Mouse (Mus musculus): Measurements from ENCODE around the gene Smyd4. TPM values are rescaled to one million over a fixed set of nuclear protein-coding genes. Genes with fewer than 3 reads are reported as not detected.
A peak's percentile ranks its signal among the peaks of the same experiment; 100 is the strongest.

Gene Smyd4
- 1 to 10 TPM; 4.0 to 5.4 (median 4.7) TPM for total RNA-seq (2022)

DNA sequence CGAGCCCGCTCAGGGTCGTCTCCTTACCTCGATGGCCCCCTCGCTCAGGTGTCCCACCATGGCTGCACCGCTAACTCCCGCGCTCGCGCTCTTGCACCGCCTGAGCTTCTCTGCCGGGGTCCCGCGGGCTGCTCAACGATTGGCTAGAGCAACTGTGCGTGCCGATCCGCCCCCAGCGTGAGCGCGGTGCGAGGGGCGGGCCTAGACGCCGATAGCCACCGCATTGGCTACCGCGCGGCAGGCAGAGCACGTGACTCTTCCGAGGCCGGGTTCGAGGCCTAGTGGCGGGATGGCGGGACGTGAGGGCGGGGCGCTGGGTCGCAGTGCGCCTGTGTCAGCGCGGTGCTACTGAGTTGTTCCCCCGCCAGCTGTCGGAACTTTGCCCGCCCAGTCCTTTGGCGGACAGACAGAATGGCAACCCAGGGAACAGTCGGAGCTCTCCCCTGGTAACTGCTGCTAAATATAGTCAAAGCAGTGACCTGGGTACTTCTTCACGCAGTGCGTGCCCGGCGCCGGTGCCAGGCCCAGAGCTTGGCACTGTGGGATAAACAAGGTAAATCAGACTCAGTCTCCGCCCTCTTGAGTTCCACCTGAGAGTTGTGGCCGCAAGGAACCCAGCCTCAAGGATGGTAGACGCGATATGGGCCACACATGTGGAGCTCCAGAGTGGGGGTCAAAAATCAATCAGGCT, at the start of gene Smyd4, which contains the start of gene Rpa1:
Smyd4 (plus strand) TSS at position 235 of the 691 bp plus-strand sequence.
Rpa1 (minus strand) TSS at position 126 of the 691 bp plus-strand sequence.
- DNase-seq (ENCODE audit: low spot score in 2 of 2) = peak; percentile 92 to 97

DNA sequence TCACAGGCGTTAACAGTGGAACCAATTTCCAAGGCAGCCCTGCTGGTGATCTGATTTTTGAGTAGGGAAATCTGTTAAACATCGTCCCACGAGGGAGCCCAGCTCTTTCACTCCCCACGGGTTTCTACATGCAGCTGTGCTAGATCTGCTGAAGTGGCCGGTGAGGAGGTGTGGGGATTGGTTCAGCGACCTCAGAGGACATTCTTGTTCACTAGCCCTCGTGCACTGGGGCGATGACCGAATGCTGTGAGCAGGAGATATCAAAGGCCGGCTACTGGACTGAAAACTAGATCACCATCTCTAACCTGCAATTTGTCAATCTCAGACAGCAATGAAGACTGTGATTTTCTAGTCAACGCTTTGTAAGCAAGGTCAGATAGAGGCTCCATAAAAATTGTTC, 49.7 kb upstream of the Smyd4 start:
- DNase-seq (ENCODE audit: low spot score in 2 of 2) = no peak

DNA sequence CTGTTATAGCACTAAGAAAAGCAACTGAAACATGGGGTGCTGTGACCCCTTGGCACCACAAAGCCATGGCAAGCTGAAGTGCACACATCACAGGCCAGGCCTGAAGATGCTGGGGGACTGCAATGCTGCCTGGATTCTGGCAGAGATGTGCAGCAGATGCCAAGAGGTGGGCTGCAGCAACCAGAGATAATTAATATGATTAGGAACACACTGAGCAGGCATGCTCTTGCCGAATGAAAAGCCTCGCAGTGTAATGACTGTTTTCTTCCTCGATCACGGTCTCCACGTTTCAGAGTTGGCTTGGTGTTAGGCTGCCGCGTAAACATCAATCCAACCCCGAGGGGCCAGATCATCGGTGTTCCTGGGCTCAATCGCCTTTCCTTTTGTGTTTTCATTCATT, 48.4 kb upstream of the Smyd4 start:
- DNase-seq (ENCODE audit: low spot score in 2 of 2) = no peak

DNA sequence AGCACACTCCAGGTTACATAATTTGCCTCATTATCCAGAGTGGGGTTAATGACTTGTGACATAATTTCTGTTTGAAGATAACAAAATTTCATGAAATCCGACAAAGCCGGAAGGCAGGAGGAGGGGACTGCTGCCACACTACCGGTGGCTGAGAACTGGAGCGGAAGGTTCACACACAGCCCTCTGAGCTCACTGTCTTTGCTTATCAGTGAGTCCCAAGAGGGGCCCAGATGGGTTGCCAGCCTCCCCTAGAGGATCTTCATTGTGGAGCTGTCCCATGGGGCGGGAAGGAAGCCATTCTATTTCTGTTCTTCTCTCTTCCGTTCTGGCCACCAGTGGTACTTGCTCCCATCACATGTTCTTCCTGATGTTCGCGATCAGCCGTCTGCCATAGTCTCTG, 47.3 kb upstream of the Smyd4 start:
- no peak for DNase-seq (ENCODE audit: low spot score in 2 of 2)

DNA sequence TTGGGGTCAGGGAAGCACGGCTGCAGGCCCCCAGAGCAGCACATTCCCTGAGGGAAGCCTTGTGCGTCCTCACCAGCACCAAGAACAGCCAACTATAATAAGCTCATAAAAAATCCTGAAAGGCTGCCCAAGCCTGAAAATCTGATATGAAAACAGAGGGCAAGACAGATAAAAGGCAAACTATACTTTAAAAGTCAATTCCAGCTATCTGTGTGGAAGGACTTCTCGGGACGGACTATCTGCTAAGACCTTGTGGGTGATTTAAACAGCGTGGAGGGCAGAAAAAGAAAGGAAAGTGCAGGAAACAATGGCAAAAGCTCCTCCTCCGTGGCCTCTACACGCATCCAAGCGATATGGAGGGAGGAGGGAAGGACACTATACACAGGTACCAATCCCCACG, 43.4 kb upstream of the Smyd4 start:
- no peak for DNase-seq (ENCODE audit: low spot score in 2 of 2)

DNA sequence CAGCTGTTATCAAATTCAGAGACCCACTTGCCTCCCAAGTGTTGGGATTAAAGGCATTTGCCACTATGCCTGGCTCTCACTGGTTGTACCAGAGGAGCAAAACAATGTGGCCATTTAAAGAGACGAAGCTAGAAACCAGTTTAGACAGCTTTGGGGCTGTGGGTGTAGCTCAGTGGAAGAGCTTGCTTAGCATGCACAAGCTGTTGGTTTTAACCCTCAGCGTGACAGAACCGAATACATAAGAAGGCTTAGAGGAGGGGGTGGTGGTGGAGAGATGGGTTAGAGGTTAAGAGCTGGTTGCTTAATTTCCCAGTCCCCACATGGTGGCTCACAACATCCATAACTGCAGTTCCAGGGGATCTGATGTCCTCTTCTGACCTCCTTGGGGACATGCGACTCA, 39.6 kb upstream of the Smyd4 start:
- DNase-seq (ENCODE audit: low spot score in 2 of 2) = no peak

DNA sequence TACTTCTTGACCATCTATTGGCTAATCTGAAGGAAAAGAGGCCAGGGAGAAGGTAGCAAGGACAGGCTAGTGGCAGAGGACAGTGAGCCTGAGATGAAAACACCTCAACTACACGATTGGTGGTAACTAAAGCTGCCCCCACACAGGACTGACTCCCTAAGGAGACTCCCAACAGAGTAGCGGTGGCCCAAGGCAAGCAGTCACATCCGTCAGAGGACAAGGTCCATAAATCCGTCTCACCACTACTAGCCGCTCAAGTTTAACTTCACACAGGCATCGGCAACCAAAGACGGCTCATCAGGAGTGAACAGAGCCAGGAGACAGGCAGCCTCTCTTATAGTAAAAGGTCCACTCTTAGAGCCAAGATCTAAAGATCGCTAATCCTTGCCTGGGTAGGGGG, 37.4 kb upstream of the Smyd4 start:
- DNase-seq (ENCODE audit: low spot score in 2 of 2) = no peak

DNA sequence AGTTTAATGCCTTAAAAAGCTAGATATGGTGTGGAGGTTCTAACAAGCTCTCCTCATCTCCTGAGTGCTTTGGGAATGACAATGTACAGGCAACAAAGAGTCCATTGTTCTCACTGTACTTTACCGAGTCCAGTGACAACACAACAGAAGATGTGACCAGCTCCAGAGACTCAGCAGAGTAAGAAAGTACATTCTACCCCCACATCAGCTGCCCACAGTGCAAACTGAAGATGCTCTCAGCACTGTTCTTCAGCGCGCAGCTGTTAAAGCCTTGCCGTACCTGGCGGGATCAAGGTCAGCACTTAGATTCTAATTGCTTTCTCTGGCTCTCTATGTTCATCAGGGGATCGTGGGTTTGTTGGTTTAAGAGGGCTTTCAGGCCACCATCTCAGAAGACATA, 36.5 kb upstream of the Smyd4 start:
- no peak for DNase-seq (ENCODE audit: low spot score in 2 of 2)

DNA sequence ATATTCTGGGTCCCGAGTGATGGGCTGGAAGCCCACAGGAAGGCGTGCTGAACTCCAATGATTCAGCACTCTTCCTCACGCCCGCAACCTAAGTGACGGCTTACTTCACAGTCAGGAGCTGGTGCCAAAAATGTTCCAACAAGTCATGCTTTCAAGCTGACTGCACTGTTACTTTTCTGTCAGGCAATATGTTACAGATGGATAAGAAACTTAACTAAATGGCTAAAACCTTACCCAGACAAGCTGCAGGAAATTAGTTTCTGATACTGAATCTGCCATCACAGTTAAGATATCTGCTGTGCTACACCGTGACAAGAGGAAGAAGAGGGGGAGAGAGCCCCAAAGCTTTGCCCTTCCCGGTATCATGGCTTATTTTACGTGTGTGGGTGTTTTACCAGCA, 34.4 kb upstream of the Smyd4 start:
- no peak for DNase-seq (ENCODE audit: low spot score in 2 of 2)

DNA sequence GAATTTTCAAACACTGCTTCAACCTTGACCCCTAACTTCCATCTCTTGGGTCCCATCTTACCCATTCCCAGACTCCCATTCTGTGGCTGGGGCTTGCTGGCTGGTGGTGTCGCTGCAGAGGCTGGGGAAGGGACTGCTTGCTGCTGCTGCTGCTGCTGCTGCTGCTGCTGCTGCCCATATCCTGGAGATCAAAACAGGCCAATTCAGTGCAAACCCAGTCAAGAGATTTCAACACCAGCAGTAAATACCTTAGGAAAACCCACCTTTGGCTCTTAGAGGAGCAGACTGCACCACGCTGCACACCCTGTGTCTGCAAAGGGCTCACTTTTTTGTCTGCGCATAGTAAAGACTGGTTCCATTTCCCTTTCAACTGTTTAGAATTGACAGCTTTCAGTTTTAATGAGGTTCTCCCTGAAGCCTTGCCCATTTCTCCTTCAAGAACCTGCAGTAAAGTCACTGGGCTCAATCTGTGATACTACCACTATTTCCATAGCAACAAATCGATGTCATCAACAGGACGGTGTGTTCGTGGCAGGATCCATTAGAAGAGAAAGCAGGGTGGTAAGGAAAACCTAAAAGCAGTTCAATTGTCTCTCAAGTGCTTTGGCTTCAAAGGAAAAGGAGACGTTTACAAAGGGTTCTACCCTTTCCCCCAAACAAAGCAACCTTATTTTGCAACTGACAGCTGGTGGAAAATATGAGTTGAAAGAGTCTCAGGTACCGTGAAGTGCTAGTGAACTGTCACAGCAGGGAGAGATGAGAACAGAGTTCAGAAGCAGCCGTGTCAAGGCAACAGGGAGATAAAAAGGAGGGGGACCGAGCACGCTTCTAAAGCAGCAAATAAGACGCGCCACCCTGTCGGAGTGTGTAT, 29.6 kb upstream of the Smyd4 start:
- no peak for DNase-seq (ENCODE audit: low spot score in 2 of 2)

DNA sequence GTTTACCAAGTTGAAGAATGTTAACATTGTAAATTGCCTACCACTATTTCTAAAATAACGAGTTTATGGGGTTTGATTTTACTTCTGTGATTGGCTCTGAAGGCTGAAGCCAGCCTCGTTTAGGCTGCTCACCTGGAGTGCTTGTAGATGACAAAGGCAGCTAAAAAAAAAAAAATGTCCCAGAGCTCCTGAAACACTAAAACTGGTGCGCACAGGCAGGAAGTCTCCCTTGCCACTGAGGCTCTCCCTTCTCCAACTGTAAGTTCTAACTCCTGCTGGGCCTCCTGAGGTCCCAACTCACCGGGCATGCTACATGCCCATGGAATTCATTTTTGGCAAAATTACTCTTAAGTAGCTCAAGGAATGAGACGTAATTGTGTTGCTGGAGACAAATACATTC, 29.0 kb upstream of the Smyd4 start:
- DNase-seq (ENCODE audit: low spot score in 2 of 2) = no peak

DNA sequence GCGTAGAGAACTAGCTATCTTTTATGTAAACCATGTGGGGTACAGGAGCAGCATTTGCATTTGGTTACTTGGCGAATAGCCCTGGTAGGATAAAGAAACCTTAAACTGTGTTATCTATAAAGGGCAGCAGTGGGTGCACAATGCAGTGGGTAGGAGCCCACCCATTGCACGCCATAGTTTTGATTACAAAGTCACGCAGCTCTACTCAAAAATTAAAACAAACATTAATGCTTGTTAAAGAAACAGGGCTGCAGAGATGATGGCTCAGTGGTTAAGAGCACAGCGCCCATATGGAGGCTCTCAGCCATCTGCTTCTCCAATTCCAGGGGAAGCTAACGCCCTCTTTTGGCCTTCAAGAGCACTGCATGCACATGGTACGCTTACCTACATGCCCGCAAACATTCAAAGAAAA, 24.9 kb upstream of the Smyd4 start:
- DNase-seq (ENCODE audit: low spot score in 2 of 2) = no peak

DNA sequence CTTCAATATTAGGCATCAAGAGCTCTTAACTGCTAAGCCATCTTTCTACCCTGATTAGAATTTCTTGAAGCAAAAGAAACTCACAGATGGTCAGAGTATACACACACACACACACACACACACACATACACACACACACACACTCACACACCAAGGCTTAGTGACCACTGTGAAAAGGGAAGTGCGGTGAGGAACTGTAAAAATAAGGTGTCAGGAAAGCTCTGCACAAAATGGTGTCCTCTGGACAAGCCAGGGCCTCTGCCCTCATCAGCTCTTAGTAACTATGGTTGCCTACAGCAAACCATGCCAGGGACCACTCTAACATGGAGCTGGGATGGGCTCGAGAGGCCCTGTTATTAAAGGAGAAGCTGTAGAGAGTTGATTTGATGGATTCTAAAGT, 23.8 kb upstream of the Smyd4 start:
- DNase-seq (ENCODE audit: low spot score in 2 of 2) = no peak

DNA sequence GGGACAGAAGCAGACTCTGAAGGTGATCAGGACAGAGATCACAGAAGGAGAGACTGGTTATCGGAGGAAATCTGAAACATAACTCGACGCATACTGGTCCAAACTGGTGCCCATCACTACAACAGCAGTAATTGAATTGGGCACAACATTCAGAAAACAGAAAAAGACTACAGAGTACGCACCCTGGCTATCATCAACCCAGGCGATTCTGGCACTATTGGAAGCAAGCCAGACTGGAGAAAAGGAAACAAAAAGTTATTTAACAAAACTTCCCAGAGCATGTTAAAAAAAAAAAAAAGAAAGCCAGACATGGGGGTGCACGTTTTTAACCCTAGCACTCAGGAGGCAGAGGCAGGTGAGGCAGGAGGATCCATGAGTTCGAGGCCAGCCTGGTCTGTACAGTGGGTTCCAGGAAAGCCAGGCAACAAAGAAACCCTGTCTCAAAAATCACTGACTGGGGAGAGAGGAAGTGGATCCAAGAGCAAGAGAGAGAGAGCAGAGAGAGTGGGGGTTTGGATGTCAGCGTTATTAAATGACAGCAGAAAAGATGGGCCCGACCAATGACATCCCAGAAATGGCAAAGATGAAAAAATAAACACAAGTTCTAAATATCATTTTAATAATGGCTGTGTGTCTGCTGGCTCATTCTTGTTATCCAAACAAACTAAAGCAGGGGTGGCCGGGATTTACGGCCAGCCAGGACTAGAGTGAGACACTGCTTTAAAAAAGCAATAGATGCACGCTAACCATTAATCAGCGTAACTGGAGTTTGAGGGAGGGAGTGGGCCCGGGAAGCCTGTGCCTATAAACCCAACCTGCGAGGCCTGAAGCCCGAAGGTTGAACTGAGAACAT, 22.9 kb upstream of the Smyd4 start:
- no peak for DNase-seq (ENCODE audit: low spot score in 2 of 2)

DNA sequence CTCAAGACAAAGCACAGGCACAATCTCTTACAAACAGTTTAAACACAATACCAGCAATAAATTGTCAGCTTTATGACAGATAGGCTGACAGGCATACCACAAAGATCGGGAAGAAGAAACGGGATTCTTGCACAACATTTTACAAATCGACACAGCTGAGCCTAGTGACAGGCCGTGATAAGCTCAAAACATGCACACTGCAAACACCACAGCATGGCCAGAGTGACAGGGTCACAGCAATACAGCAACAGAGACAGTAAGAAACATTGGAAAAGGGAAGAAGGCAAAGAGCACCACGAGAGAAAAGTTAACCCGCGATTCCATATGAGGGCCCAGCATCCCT, 22.3 kb upstream of the Smyd4 start:
- DNase-seq (ENCODE audit: low spot score in 2 of 2) = no peak

DNA sequence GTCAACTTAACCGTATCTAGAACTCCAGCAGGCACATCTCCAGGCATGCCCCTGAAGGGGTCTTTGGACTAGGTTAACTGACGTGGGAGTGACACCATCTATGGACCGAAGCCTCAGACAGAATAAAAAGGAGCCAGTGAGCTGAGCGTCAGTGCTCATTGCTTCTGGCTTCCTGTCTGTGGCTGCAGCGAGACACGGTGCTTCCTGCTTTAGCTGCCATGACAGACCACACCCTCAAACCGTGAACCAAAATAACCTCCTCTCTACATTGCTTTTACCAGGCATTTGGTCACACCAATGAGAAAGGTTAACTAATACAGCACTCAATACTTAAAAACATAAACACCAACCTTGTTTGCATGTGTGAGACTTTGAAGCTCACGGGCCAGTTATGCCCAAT, 11.6 kb upstream of the Smyd4 start:
- DNase-seq (ENCODE audit: low spot score in 2 of 2) = no peak

DNA sequence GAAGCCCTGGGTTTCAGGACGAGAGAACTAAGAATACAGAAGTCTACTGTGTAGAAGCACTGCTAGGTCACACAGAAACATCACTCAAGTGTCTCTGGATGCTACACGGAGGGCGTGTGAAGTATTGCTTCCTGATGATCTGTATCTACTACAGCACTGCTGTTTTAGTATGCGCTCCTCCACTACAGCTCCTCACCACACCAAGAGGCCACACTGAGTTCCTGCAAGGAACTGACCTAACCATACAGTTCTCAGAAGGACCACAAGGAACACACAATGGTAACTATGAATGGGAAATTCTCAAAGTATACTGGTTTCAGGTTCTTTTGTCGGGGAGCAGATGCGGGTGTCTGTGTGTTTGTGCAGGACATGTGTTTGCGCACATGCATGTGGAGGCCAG, 11.0 kb upstream of the Smyd4 start:
- DNase-seq (ENCODE audit: low spot score in 2 of 2) = no peak

DNA sequence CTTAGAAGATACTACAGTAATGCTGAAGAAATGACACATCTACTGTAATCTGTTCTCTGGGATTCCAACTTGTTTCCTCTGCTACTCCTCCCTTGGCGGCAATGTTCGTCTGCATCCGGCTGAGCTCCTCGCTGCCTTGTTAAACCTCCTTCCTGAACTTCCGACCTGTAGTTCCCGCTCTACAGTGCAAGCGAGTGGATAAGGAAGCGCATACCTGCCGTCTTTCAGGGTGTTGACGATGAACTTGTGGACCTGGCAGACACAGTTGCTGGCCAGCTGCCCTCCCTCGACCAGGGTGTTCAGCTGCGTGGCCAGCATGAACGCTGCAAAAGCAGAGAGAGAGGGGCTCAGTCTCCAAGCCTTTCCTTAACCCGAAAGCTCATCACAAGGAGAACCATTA, 8.2 kb upstream of the Smyd4 start:
- DNase-seq (ENCODE audit: low spot score in 2 of 2) = no peak

DNA sequence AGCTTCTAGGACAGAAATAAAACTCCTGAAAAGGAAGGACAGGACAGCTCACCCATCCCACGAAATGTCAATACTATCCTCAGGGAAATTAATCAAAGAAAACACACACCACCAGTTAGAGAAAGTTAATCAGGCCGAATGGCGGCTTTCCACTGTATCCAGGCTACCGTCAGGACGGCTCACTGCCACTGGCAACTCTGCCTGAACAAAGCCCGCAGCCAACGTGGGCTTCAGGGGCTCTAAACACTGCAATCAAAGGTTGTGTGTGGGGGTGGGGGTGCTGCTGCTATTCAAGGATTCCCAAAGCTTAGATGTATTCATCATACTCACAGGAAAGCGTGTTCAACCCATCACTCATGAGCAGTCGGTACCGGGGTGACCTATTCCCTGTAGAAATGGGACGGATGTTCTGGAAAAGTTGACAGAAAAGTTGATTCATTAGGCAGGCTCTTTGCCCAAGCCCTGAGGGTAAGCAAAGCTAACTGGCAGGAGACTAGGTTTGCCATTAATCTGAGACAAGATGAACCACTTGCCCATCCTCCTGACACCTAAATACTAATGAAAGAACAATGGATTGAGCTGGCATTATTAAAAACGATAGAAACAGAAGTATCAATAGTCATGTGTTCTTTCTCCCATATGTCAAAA, 7.4 kb upstream of the Smyd4 start:
- DNase-seq (ENCODE audit: low spot score in 2 of 2) = no peak

DNA sequence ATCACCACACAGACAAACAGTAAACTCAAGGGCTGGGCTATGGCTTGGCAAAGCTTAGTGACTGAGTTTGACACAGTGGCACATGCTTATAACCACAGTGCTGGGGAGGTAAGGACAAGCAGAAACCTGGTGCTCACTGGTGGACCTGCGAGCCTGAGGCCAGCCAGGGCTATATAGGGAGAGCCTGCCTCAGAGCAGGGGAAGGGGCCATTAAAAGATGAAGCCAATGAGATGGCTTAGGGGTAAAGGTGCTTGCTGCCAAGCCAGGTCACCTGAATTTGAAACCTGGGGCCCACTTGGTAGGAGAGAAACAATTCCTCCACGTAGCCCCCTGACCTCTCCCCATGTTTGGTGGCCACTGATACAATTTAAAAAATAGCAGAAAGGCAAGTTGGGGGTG, 5.1 kb upstream of the Smyd4 start:
- no peak for DNase-seq (ENCODE audit: low spot score in 2 of 2)

DNA sequence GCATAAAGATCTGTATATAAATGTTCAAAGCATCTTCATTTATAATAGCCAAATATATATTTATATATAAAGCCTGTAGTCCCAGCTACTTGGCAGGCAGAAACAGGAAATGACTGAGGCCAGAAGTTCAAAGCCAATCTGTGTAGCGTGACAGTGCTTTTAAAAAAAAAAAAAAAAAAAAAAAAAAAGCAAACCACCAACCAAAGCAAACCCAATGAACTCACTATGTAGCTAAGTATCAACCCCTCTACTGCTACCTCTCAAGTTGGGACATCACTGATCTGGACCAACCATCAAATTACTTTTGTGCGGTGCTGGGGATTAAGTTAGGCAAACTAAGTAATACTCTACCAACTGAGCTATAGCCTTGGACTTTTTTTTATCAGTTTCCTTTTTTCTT, 4.1 kb upstream of the Smyd4 start:
- DNase-seq (ENCODE audit: low spot score in 2 of 2) = no peak

DNA sequence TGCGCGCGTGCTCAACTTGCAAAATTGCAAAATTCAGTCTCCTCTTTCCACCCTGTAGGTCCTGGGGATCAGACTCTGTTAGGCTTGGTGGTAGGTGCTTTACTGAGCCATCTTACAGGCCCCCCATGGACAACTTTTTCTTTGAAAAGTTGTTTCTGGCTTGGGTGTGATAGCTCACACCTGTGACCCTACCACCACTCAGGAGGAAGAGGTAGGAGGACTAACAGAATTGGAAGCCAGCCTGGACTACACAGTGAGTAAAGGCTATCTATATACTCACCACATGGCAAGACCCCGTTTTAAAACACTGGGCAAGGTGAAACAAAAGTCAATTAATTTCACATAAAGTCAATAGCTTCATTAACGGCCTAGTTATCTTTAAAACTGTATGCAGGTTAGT, 3.5 kb upstream of the Smyd4 start:
- DNase-seq (ENCODE audit: low spot score in 2 of 2) = no peak

All from gastrocnemius, adult 8-10 months (tissue).